Comparison of ENCODE assay signal across 8 mouse cellular contexts in the genomic region with DNA sequence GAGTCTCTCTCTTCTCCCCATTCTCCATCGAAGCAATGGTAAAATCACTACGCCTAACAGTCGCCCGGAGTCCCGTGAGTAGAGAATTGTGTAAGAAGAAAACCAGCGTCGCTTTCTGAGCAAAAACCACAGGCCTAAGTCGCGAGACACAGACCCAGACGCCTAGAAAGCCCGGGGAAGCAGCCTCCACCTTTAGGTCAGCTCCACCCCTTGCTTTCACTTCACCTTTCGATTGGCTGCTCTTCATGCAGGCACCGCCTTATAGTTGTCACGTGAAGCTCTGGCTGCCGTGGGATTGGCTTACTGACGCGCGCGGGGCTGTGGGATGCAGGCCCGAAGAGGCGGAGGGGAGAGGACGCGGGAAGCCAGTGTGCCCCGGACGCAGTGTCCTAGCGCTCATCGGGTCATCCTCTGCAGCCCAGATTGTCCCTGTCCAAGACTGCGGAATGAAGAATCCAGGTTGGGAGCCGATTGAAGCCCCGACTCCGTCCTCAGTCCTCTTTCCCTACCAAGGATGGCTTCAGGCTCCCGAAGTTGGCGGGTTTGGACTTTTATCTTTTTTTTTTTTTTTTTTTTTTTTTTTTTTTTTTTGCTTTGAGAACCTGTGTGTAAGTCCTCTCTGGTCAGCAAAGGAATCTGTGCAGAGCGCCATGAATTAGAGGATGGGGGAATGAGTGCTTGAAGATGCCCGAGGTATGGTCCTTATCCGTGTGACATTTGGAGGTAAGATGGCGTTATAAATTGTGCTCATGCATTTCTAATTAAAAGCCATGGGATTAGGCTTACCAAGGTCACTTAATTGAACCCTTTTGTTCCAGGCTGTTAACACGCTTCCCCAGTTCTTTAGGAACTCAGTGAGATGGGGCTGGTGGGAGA. TPM values are rescaled to one million over a fixed set of nuclear protein-coding genes. Genes with fewer than 3 reads are reported as not detected.
A peak's percentile ranks its signal among the peaks of the same experiment; 100 is the strongest.
DNase-seq lines count a peak whose midpoint lies in the region; ATAC-seq lines count a peak whose summit lies in the region.

No protein-coding gene starts in this region.

- peak; percentile 99 for ATAC-seq in embryonic facial prominence, embryonic 14.5 days (ENCODE audit: low read depth)
- ATAC-seq in kidney, embryonic 14.5 days (ENCODE audit: low FRiP score, low TSS enrichment) = peak; percentile 100
- ATAC-seq in limb, embryonic 15.5 days (ENCODE audit: insufficient number of reproducible peaks, low FRiP score, low TSS enrichment, low read depth) = peak; percentile 100

- peak; percentile 98 for DNase-seq in 3T3-L1 (ENCODE audit: low read depth, low spot score)
- peak; percentile 77 to 87 for DNase-seq in adrenal gland, postnatal 4 days (ENCODE audit: low spot score in 2 of 2)
- peak; percentile 99 for DNase-seq in embryonic facial prominence, embryonic 14.5 days (ENCODE audit: low spot score)
- DNase-seq in heart, adult 8-10 months (ENCODE audit: low spot score) = peak; percentile 97
- peak; percentile 87 to 92 for DNase-seq in monocyte, adult 2 months (ENCODE audit: low read depth in 1 of 2, low spot score in 2 of 2)
- peak; percentile 96 for DNase-seq in spleen, postnatal 36 days (ENCODE audit: low spot score in 2 of 2)

- peak overlapping the region; percentile 61 for H3K4me3 ChIP-seq in embryonic facial prominence, embryonic 14.5 days (ENCODE audit: low read depth, low read length)
- H3K4me3 ChIP-seq in kidney, embryonic 14.5 days (ENCODE audit: low read length) = peak overlapping the region; percentile 76
- peak overlapping the region; percentile 65 for H3K4me3 ChIP-seq in limb, embryonic 15.5 days

- under 1% methylated on average over 37 of the region's 38 CpGs for WGBS in embryonic facial prominence, embryonic 14.5 days
- WGBS in kidney, embryonic 14.5 days = under 1% methylated on average over 37 of the region's 38 CpGs
- WGBS in limb, embryonic 15.5 days = under 1% methylated on average over 37 of the region's 38 CpGs

- no peaks in the 10 kb centered on the region for H3K9me3 ChIP-seq in embryonic facial prominence, embryonic 14.5 days (ENCODE audit: control insufficient read depth, low read length)
- H3K9me3 ChIP-seq in kidney, embryonic 14.5 days (ENCODE audit: control insufficient read depth, low read length) = no peaks in the 10 kb centered on the region
- no peaks in the 10 kb centered on the region for H3K9me3 ChIP-seq in limb, embryonic 15.5 days

- H3K27ac ChIP-seq in embryonic facial prominence, embryonic 14.5 days (replicated peaks; ENCODE audit: low read depth, low read length) = peak overlapping the region; percentile 84
- peak overlapping the region; percentile 72; the same call in 1 of the 2 replicates for H3K27ac ChIP-seq in kidney, embryonic 14.5 days (ENCODE audit: low read depth, low read length)
- H3K27ac ChIP-seq in limb, embryonic 15.5 days = peak overlapping the region; percentile 85

- peak overlapping the region; percentile 92 for H3K4me2 ChIP-seq in embryonic facial prominence, embryonic 14.5 days (ENCODE audit: low read depth, low read length)
- H3K4me2 ChIP-seq in kidney, embryonic 14.5 days (replicated peaks; ENCODE audit: low read depth, low read length) = peak overlapping the region; percentile 63
- H3K4me2 ChIP-seq in limb, embryonic 15.5 days = peak overlapping the region; percentile 70

- peak overlapping the region; percentile 80 for H3K9ac ChIP-seq in embryonic facial prominence, embryonic 14.5 days (ENCODE audit: low read depth, low read length)
- peak overlapping the region; percentile 77 for H3K9ac ChIP-seq in kidney, embryonic 14.5 days (ENCODE audit: low read depth, low read length)
- H3K9ac ChIP-seq in limb, embryonic 15.5 days = peak overlapping the region; percentile 57

- peaks cover 16% of the 10 kb centered on the region for H3K36me3 ChIP-seq in embryonic facial prominence, embryonic 14.5 days (ENCODE audit: control insufficient read depth, insufficient read depth, low read length)
- peaks cover 15% of the 10 kb centered on the region for H3K36me3 ChIP-seq in kidney, embryonic 14.5 days (ENCODE audit: control insufficient read depth, insufficient read depth, low read length)
- H3K36me3 ChIP-seq in limb, embryonic 15.5 days = peaks cover 15% of the 10 kb centered on the region

- no peaks in the 10 kb centered on the region for H3K27me3 ChIP-seq in embryonic facial prominence, embryonic 14.5 days (replicated peaks; ENCODE audit: control insufficient read depth, insufficient read depth, low read length)
- no peaks in the 10 kb centered on the region for H3K27me3 ChIP-seq in kidney, embryonic 14.5 days (ENCODE audit: control insufficient read depth, insufficient read depth, low read length)
- no peaks in the 10 kb centered on the region for H3K27me3 ChIP-seq in limb, embryonic 15.5 days

- peaks cover 11% of the 10 kb centered on the region; the same call in 1 of the 2 replicates for H3K4me1 ChIP-seq in embryonic facial prominence, embryonic 14.5 days (ENCODE audit: control insufficient read depth, insufficient read depth, low read length)
- peaks cover 10% of the 10 kb centered on the region; the same call in 1 of the 2 replicates for H3K4me1 ChIP-seq in kidney, embryonic 14.5 days (ENCODE audit: control insufficient read depth, insufficient read depth, low read length)
- H3K4me1 ChIP-seq in limb, embryonic 15.5 days = peaks cover 19% of the 10 kb centered on the region

RNA-seq across cellular contexts. Expression of gene Slfn14, which starts 5.1 kb away (rescaled TPM):
- 1 to 10 TPM; 1.9 to 3.7 TPM for total RNA-seq in adrenal gland, postnatal 4 days (2021)
- 0.12 and 0.22 TPM in 2 replicates for polyA plus RNA-seq in embryonic facial prominence, embryonic 14.5 days (2014; fragmentation: Nextera tagmentation; extraction: Ambion mirVana)
- total RNA-seq in heart, adult 8-10 months (2022) = not detected
- polyA plus RNA-seq in kidney, embryonic 14.5 days (2014; fragmentation: Nextera tagmentation; extraction: Ambion mirVana) = 0.10 and 0.18 TPM in 2 replicates
- 0.10 and 0.18 TPM in 2 replicates for polyA plus RNA-seq in limb, embryonic 15.5 days (2015; fragmentation: Nextera tagmentation; extraction: Ambion mirVana)

RNA-seq across cellular contexts. Expression of gene Ap2b1, which starts 7.2 kb away (rescaled TPM):
- total RNA-seq in adrenal gland, postnatal 4 days (2021) = 100 to 1,000 TPM; 105 to 121 TPM
- 65.5 and 72.7 TPM in 2 replicates for polyA plus RNA-seq in embryonic facial prominence, embryonic 14.5 days (2014; fragmentation: Nextera tagmentation; extraction: Ambion mirVana)
- total RNA-seq in heart, adult 8-10 months (2022) = 10 to 100 TPM; 34.1 to 46.5 (median 36.9) TPM
- 35.1 and 83.8 TPM in 2 replicates for polyA plus RNA-seq in kidney, embryonic 14.5 days (2014; fragmentation: Nextera tagmentation; extraction: Ambion mirVana)
- polyA plus RNA-seq in limb, embryonic 15.5 days (2015; fragmentation: Nextera tagmentation; extraction: Ambion mirVana) = 47.8 and 48.9 TPM in 2 replicates

RNA-seq across cellular contexts. Expression of gene Pex12, which starts 10.8 kb away (rescaled TPM):
- 10 to 100 TPM; 17.6 to 20.0 TPM for total RNA-seq in adrenal gland, postnatal 4 days (2021)
- 14.5 and 14.8 TPM in 2 replicates for polyA plus RNA-seq in embryonic facial prominence, embryonic 14.5 days (2014; fragmentation: Nextera tagmentation; extraction: Ambion mirVana)
- total RNA-seq in heart, adult 8-10 months (2022) = 10 to 100 TPM in 2 of 4 experiments, 1 to 10 TPM in 2; 8.8 to 13.9 (median 9.7) TPM
- polyA plus RNA-seq in kidney, embryonic 14.5 days (2014; fragmentation: Nextera tagmentation; extraction: Ambion mirVana) = 10.7 and 13.7 TPM in 2 replicates
- 13.2 and 14.1 TPM in 2 replicates for polyA plus RNA-seq in limb, embryonic 15.5 days (2015; fragmentation: Nextera tagmentation; extraction: Ambion mirVana)

Comparison
In these comparisons a context has a peak if more than half of its experiments do, and no peak if none do; other contexts are left out.
1. Peak in every context shown above with its lines: DNase-seq, ATAC-seq, H3K4me3 ChIP-seq and H3K27ac ChIP-seq.